8 mouse cellular contexts compared by ENCODE assay signal in genomic region chr7:143437894-143438581, GRCm38 (mm10). TPM values are rescaled to one million over a fixed set of nuclear protein-coding genes. Genes with fewer than 3 reads are reported as not detected.
DNase-seq lines count a peak whose midpoint lies in the region; ATAC-seq lines count a peak whose summit lies in the region.
"Had no signal": no experiment of that assay in that cellular context is flagged by ENCODE, and none has a peak within 500 bp of the region (broad histone marks: within the 10 kb centered on the region; RNA-seq: fewer than 3 reads in every experiment).

No protein-coding gene starts in this region.

- H3K4me1 ChIP-seq in forebrain, embryonic 15.5 days = peaks cover 24% of the 10 kb centered on the region
- peaks cover 30% of the 10 kb centered on the region for H3K4me1 ChIP-seq in limb, embryonic 10.5 days
- H3K4me1 ChIP-seq in neural tube, embryonic 14.5 days (ENCODE audit: control insufficient read depth, insufficient read depth, low read length) = peaks cover 9% of the 10 kb centered on the region; the same call in 1 of the 2 replicates

- H3K27ac ChIP-seq in forebrain, embryonic 15.5 days (replicated peaks) = peak overlapping the region; percentile 67
- H3K27ac ChIP-seq in limb, embryonic 10.5 days = peak overlapping the region; percentile 99
- H3K27ac ChIP-seq in neural tube, embryonic 14.5 days (ENCODE audit: low read depth, low read length) = peak overlapping the region; percentile 40; the same call in 1 of the 2 replicates

- peak overlapping the region; percentile 84 for H3K4me2 ChIP-seq in forebrain, embryonic 15.5 days (replicated peaks)
- peak overlapping the region; percentile 90 for H3K4me2 ChIP-seq in neural tube, embryonic 14.5 days (ENCODE audit: low read depth, low read length)

- intact Hi-C loops in left cerebral cortex, postnatal 36 days (cut with DNase I) = no loop called here

- 1% methylated on average over 52 of the region's 63 CpGs for WGBS in forebrain, embryonic 15.5 days
- WGBS in limb, embryonic 10.5 days = under 1% methylated on average over 57 of the region's 63 CpGs
- 1% methylated on average over 53 of the region's 63 CpGs for WGBS in neural tube, embryonic 14.5 days

- DNase-seq in right cerebral cortex, postnatal 4 days = peak; percentile 59
- no peak for DNase-seq in right cerebral cortex, postnatal 36 days (ENCODE audit: low spot score in 2 of 2)
- DNase-seq in limb, embryonic 10.5 days (ENCODE audit: low spot score) = peak; percentile 81
- no peak for DNase-seq in cerebellum, adult 11-12 months
- DNase-seq in left cerebral cortex, postnatal 36 days (ENCODE audit: low spot score in 2 of 2) = no peak

- peaks cover 26% of the 10 kb centered on the region for H3K27me3 ChIP-seq in forebrain, embryonic 15.5 days
- H3K27me3 ChIP-seq in limb, embryonic 10.5 days (ENCODE audit: low read depth, poor library complexity, severe bottlenecking) = peaks cover 75% of the 10 kb centered on the region
- H3K27me3 ChIP-seq in neural tube, embryonic 14.5 days (ENCODE audit: control insufficient read depth, insufficient read depth, low read length) = no peaks in the 10 kb centered on the region

- H3K9ac ChIP-seq in forebrain, embryonic 15.5 days (replicated peaks) = peak overlapping the region; percentile 66
- peak overlapping the region; percentile 63 for H3K9ac ChIP-seq in neural tube, embryonic 14.5 days (replicated peaks; ENCODE audit: low read depth, low read length)

- no peaks in the 10 kb centered on the region for H3K36me3 ChIP-seq in forebrain, embryonic 15.5 days
- H3K36me3 ChIP-seq in limb, embryonic 10.5 days = no peaks in the 10 kb centered on the region
- no peaks in the 10 kb centered on the region for H3K36me3 ChIP-seq in neural tube, embryonic 14.5 days (ENCODE audit: control insufficient read depth, insufficient read depth, low read length)

- peak; percentile 77 for ATAC-seq in forebrain, embryonic 15.5 days (replicated peaks)
- ATAC-seq in neural tube, embryonic 14.5 days (ENCODE audit: low read depth) = peak; percentile 69

- H3K4me3 ChIP-seq in forebrain, embryonic 15.5 days = peak overlapping the region; percentile 51
- H3K4me3 ChIP-seq in limb, embryonic 10.5 days = peak overlapping the region; percentile 62
- H3K4me3 ChIP-seq in neural tube, embryonic 14.5 days (ENCODE audit: low read depth, low read length) = peak overlapping the region; percentile 38

- H3K9me3 ChIP-seq in forebrain, embryonic 15.5 days = no peaks in the 10 kb centered on the region
- H3K9me3 ChIP-seq in limb, embryonic 10.5 days (replicated peaks) = no peaks in the 10 kb centered on the region
- H3K9me3 ChIP-seq in neural tube, embryonic 14.5 days (ENCODE audit: control insufficient read depth, low read length) = no peaks in the 10 kb centered on the region

RNA-seq across cellular contexts. Expression of gene Cdkn1c, which starts 22.8 kb away (rescaled TPM):
- polyA plus RNA-seq in forebrain, embryonic 15.5 days (2015; fragmentation: Nextera tagmentation; extraction: Ambion mirVana) = 139 and 142 TPM in 2 replicates
- 317 and 593 TPM in 2 replicates for polyA plus RNA-seq in limb, embryonic 10.5 days (2016; fragmentation: Nextera tagmentation; extraction: Ambion mirVana)
- polyA plus RNA-seq in neural tube, embryonic 14.5 days (2014; fragmentation: Nextera tagmentation; extraction: Ambion mirVana) = 252 and 338 TPM in 2 replicates
- 10 to 100 TPM; 11.9 to 14.2 TPM for total RNA-seq in left cerebral cortex, postnatal 36 days (2021)

RNA-seq across cellular contexts. Expression of gene Slc22a18, which starts 35.5 kb away (rescaled TPM):
- 0.29 and 0.68 TPM in 2 replicates for polyA plus RNA-seq in forebrain, embryonic 15.5 days (2015; fragmentation: Nextera tagmentation; extraction: Ambion mirVana)
- polyA plus RNA-seq in limb, embryonic 10.5 days (2016; fragmentation: Nextera tagmentation; extraction: Ambion mirVana) = 0.25 and 0.53 TPM in 2 replicates
- polyA plus RNA-seq in neural tube, embryonic 14.5 days (2014; fragmentation: Nextera tagmentation; extraction: Ambion mirVana) = 0.31 and 0.63 TPM in 2 replicates
- under 1 TPM; 0.34 to 0.89 TPM for total RNA-seq in left cerebral cortex, postnatal 36 days (2021)
- total RNA-seq: neutrophil, adult 5-6 weeks had no signal

Comparison
In these comparisons a context has a peak if more than half of its experiments do, and no peak if none do; other contexts are left out.
1. DNase-seq: peak in right cerebral cortex, postnatal 4 days (single experiment) and limb, embryonic 10.5 days (single experiment); none in right cerebral cortex, postnatal 36 days (0 of 2), cerebellum, adult 11-12 months (single experiment) and left cerebral cortex, postnatal 36 days (0 of 2).
2. H3K27ac ChIP-seq: peak in every context shown above with its lines; median percentile 99 in limb, embryonic 10.5 days; 67 in forebrain, embryonic 15.5 days; 40 in neural tube, embryonic 14.5 days.
3. Peak in every context shown above with its lines, with median percentiles within 50 percentile points of each other: H3K4me3 ChIP-seq.